Mouse (Mus musculus) heart, embryonic 10.5 days (tissue): ENCODE data around the gene Pm20d2. TPM values are rescaled to one million over a fixed set of nuclear protein-coding genes. Genes with fewer than 3 reads are reported as not detected.

Source experiments
- DNase-seq: peaks from one replicate; pipeline ENCODE4 v3.0.0-alpha.2; 2017; ENCODE audit warnings: low spot score
- H3K27ac ChIP-seq: fragments of 300-500 bp; sonication (generic); 2 replicates; pipeline ENCODE4 v1.5.1; 2016; ENCODE audit warnings: mild to moderate bottlenecking
- H3K27me3 ChIP-seq: fragments of 300-500 bp; sonication (generic); 2 replicates; pipeline ENCODE4 v1.6.1; 2016; ENCODE audit warnings: mild to moderate bottlenecking; ENCODE audit not compliant: poor library complexity, insufficient read depth, severe bottlenecking
- H3K36me3 ChIP-seq: fragments of 300-500 bp; sonication (generic); 2 replicates; pipeline ENCODE4 v1.6.1; 2016; ENCODE audit warnings: mild to moderate bottlenecking, moderate library complexity
- H3K4me1 ChIP-seq: fragments of 300-500 bp; sonication (generic); 2 replicates; pipeline ENCODE4 v1.6.1; 2016; ENCODE audit warnings: mild to moderate bottlenecking
- H3K4me3 ChIP-seq: fragments of 300-500 bp; sonication (generic); 2 replicates; pipeline ENCODE4 v1.5.1; 2016; ENCODE audit warnings: mild to moderate bottlenecking, moderate library complexity
- H3K9me3 ChIP-seq: fragments of 300-500 bp; sonication (generic); 2 replicates; pipeline ENCODE4 v1.6.1; 2016; ENCODE audit warnings: mild to moderate bottlenecking, moderate library complexity
- WGBS: fragments of 180-500 bp; shearing (Covaris S2); methylation state at CpG from one replicate; pipeline ENCODE4 v1.1.7; 2016; 5-methylcytosine and 5-hydroxymethylcytosine counted together
- polyA plus RNA-seq: library from polyadenylated mRNA; unstranded; fragments of >200 nt; fragmentation: Nextera tagmentation; extraction: Ambion mirVana; gene quantifications from 2 replicates; pipeline ENCODE4 v1.2.1, GENCODE M21; 2016

Pm20d2 gene
- polyA plus RNA-seq: 1.5 and 1.6 TPM in 2 replicates

DNA sequence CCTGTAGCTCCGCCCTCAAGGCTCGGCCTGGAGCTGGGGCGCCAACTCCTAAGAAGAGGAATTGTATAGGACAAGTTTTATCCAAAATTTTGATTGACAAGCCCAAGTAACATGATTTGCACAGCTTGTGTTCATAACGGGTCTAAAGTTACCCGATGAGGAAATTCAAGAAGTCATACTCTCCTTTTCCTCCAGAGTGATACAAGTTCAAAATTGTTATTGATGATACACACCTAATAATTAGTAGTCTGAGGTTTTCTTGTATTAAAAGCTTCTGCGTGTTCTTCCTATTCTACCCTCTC is at the start of gene Pm20d2:
Gene Pm20d2, minus strand, starts transcription at position 3 of the 302 bp plus-strand sequence.
- 14% methylated on average over 6 of the region's 6 CpGs for WGBS
- DNase-seq: no peak
- Histone ChIP-seq H3K4me3 (peak within 1 kb of the TSS; percentile 75), H3K27me3 (peaks cover 14% of the 10 kb centered on the region; the same call in 1 of the 2 replicates), H3K9me3 (no peaks in the 10 kb centered on the region), H3K36me3 (no peaks in the 10 kb centered on the region), H3K27ac (peak within 1 kb of the TSS; percentile 86), H3K4me1 (0 out of 2 replicates have a peak, but pooled peaks cover 3% of the 10 kb centered on the region)

DNA sequence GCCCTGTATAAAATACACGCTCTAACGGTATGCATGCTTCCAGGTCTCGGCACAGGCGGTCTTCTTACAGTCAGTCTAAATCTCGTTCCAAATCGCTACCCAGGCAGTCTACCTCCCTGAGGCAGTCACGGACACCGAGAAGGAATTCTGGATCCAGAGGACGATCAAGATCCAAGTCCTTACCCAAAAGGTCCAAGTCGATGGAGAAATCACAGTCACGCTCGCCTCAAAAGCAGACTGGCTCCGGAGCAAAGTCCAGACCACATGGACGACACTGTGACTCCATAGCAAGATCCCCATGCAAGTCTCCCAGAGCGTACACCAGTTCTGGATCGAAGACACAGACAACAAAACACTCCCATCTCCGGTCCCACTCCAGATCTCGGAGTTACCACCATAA is 41.3 kb upstream of the Pm20d2 start:
- H3K27me3 ChIP-seq: no peaks in the 10 kb centered on the region
- DNase-seq: no peak
- H3K36me3 ChIP-seq: no peaks in the 10 kb centered on the region
- H3K4me3 ChIP-seq: no peak overlapping the region
- H3K4me1 ChIP-seq: no peaks in the 10 kb centered on the region
- WGBS: 85% methylated on average over 18 of the region's 18 CpGs
- no peaks in the 10 kb centered on the region for H3K9me3 ChIP-seq
- no peak overlapping the region for H3K27ac ChIP-seq

DNA sequence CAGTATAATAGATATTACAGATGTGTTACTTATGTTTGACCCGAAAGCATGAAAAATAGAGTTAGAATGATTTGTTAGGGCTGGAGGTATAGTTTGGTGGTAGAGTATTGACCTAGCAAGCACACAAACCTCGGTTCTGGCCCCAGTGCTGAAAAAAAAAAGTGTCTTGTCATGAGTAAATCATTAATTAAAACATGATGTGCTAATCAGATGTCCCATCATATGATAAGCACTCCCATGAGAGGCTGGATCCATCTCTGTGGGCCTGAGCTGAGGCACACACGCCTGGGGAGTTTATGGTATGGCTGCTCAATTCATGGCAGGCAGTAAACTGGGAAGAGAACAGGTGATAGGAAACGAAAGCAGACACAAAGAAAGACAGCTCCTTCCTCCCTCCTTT is 40.1 kb upstream of the Pm20d2 start:
- no peaks in the 10 kb centered on the region for H3K4me1 ChIP-seq
- no peaks in the 10 kb centered on the region for H3K9me3 ChIP-seq
- H3K27ac ChIP-seq: no peak overlapping the region
- no peak for DNase-seq
- H3K4me3 ChIP-seq: no peak overlapping the region
- H3K36me3 ChIP-seq: no peaks in the 10 kb centered on the region
- 86% methylated on average over 4 of the region's 4 CpGs for WGBS
- no peaks in the 10 kb centered on the region for H3K27me3 ChIP-seq

DNA sequence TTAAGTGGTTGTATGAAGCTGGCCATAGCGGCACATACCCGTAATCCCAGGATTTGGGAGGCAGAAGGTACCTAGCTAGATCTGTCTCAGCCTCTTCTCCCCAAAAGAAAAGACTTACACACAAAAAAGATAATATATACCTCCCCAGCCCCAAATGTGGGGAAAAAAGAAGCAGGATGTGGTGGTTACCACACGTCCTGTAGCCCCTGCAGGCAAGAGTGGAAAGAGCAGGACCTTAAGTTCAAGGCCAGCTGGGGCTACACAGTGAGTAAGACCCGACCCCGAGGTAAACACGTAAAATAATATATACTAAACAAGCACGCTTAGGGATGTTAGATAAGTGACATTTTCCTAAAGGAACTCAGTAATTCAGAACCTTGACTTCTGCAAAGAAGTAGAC is 37.6 kb upstream of the Pm20d2 start:
- H3K36me3 ChIP-seq: no peaks in the 10 kb centered on the region
- H3K4me1 ChIP-seq: no peaks in the 10 kb centered on the region
- H3K9me3 ChIP-seq: no peaks in the 10 kb centered on the region
- H3K4me3 ChIP-seq: no peak overlapping the region
- no peaks in the 10 kb centered on the region for H3K27me3 ChIP-seq
- 86% methylated on average over 7 of the region's 7 CpGs for WGBS
- H3K27ac ChIP-seq: no peak overlapping the region
- DNase-seq: no peak

DNA sequence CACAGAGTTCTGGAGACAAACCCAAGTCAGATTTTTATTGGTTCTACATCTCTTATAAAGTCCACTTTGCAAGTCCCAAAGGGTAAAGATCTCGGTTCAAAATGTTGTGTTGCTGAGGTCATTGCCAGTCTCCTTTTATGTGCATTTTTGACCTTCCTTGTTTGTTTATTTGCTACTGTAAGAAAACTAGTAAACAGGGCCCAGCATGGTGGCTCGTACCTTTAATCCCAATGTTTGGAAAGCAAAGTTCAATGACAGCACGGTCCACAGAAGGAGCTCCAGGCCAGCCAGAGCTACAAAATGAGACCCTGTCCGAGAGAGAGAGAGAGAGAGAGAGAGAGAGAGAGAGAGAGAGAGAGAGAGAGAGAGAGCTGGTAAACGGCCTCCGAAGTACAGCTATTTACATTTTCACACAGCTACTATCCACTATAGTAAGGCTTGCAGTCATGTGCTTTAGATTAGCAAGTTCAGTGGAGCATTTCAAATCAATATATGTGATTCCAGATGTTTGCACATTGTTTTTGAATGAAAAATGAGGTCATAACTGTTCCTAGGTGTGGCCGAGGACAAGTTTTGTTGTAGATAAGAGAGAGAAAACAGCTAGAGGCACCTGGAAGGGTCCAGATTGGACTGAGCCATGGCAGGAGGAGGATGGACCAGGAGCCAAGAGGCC is 34.6 kb upstream of the Pm20d2 start:
- Histone ChIP-seq H3K27ac (no peak overlapping the region), H3K4me1 (no peaks in the 10 kb centered on the region)
- WGBS: 69% methylated on average over 7 of the region's 7 CpGs

DNA sequence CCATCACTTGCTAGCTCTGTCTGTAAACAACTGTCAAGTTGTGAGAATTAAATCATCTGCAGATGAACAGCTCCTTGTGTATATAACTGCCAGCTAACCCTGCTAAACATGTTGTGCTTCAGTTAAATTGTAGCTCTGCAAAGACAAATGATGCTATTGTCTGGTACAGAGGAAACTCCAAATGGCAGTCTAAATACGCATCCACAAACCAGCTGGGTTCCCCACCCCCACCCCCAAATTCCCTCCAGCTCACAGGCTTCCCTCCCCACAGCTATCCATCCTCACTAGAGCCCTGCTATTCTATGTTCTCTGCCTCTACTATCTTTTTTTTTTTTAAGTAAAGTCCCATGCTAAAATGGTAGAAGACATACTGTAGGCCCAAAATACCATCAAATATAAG is 32.3 kb upstream of the Pm20d2 start:
- no peak overlapping the region for H3K4me3 ChIP-seq
- WGBS: 70% methylated on average over 1 of the region's 1 CpGs

More for the DNA sequence above, 34.6 kb upstream of the Pm20d2 start:
- no peaks in the 10 kb centered on the region for H3K27me3 ChIP-seq
- no peaks in the 10 kb centered on the region for H3K9me3 ChIP-seq
- no peak for DNase-seq
- H3K4me3 ChIP-seq: no peak overlapping the region
- no peaks in the 10 kb centered on the region for H3K36me3 ChIP-seq

DNA sequence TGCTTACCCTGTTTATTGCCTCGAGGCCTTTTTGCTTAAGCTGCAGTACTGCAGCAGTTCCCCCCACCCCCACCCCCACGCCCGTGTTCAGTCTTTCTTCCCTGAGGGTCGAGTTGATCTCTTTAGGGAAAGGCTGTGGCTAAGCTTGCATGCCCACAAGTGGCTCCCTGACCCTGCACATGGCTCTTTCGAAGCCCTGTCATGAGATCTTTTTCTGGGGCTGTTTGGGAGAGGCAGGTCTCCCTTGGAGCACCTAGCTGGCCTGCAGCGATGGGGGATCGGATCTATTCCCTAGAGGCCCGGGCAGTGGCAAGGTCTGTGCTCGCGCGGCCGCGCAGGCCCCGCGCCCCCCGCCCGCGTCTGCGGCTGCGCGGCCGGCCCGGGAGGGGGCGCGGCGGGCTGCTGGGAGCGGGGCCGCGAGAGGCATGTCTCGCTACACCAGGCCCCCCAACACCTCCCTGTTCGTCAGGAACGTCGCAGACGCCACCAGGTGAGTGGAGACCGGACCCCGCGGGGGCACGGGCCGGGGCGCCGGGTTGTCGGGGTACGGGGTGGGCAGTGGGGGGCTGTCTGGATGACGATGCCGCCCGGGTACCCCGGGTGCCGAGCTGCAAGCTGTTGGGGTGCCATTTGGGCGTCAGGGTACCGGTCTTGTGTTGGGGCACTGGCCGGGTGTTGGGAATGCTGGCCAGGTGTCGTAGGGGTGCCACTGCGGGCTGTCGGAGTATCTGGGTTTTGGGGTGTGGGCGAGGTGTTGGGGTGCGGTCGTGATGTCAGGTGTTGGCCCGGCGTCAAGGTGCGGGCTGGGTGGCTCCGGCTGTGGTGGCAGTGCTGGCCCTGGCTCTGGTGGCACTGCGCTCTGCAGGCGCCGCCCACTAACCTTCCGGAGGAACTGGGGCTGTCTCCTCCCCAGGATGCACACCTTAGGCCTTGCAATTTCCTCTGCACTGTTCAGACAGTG is 19.6 kb upstream of the Pm20d2 start, which contains the start of gene Srsf12:
Gene Srsf12, plus strand, starts transcription at position 111 of the 961 bp plus-strand sequence.
- Histone ChIP-seq H3K36me3 (no peaks in the 10 kb centered on the region), H3K4me1 (peaks cover 13% of the 10 kb centered on the region), H3K27me3 (0 out of 2 replicates have a peak, but pooled peaks cover 3% of the 10 kb centered on the region), H3K27ac (peak within 1 kb of the TSS; percentile 77), H3K4me3 (peak within 1 kb of the TSS; percentile 85), H3K9me3 (no peaks in the 10 kb centered on the region)
- 3% methylated on average over 64 of the region's 65 CpGs for whole genome bisulfite sequencing
- peak; percentile 75 for DNase-seq

More for the DNA sequence above, 32.3 kb upstream of the Pm20d2 start:
- Histone ChIP-seq H3K27ac (no peak overlapping the region), H3K27me3 (no peaks in the 10 kb centered on the region), H3K9me3 (no peaks in the 10 kb centered on the region), H3K36me3 (no peaks in the 10 kb centered on the region), H3K4me1 (no peaks in the 10 kb centered on the region)
- DNase-seq: no peak

DNA sequence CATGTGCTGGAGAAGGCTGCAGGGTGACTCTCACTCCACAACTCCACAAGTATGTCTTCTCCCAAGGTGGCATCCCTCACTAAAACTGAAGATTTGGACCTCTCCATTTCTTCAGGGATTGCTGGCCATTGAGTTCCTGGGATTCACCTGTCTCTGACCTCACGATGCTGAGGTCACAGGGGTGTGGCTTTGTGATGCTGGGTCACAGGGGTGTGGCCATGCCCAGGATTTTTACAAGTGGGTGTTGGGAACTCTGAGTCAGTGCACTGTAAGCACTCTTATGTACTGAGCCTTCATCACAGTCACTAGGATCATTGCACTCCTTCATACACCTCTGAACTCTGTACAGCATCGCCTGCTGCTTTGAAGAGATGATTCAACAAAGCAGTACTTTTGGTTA is 18.0 kb upstream of the Pm20d2 start:
- Histone ChIP-seq H3K4me1 (peaks cover 13% of the 10 kb centered on the region), H3K9me3 (no peaks in the 10 kb centered on the region), H3K27me3 (0 out of 2 replicates have a peak, but pooled peaks cover 3% of the 10 kb centered on the region), H3K4me3 (no peak overlapping the region), H3K27ac (no peak overlapping the region), H3K36me3 (no peaks in the 10 kb centered on the region)
- DNase-seq: no peak
- WGBS: 72% methylated on average over 2 of the region's 2 CpGs

DNA sequence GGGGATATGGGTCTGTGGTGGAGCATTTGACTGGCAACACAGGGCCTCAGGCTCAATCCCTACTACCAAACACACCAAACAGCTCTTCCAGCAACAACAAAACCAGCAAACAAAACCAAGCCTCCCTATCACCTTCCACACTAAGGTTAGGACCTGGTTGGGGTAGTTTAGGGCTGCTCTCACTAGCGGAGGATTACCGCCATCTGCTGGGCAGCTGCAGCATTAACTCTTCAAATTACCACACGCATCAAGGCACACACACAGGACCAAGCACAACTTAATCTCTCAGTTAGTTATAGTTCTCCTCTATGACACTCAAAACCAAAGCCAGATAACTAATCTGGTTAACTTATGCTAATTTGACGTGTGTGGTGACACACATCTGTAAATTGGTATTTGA is 15.1 kb upstream of the Pm20d2 start:
- H3K4me1 ChIP-seq: peaks cover 13% of the 10 kb centered on the region
- no peaks in the 10 kb centered on the region for H3K36me3 ChIP-seq
- H3K27me3 ChIP-seq: 0 out of 2 replicates have a peak, but pooled peaks cover 3% of the 10 kb centered on the region
- peak; percentile 80 for DNase-seq
- H3K4me3 ChIP-seq: no peak overlapping the region
- WGBS: 6% methylated on average over 4 of the region's 4 CpGs
- no peak overlapping the region for H3K27ac ChIP-seq
- no peaks in the 10 kb centered on the region for H3K9me3 ChIP-seq

DNA sequence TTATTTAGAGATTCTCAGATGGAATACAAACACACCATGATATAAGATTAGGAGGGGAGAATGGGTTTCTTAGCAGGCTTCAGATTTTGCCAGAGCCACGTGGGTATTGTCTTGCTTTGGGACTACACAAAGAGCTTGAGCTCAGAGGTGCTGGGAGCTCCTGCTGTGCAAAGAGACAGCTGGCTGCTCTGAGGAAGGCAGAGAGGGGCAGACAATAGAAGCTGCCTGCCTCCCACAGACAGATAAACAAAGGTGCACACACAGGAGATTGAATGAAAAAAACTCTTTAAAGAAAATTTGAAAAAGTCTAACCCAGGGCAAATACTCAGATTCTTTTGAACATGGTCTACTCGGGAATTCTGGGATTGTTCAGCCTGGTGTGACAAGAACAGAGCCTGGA is 8.6 kb upstream of the Pm20d2 start:
- no peaks in the 10 kb centered on the region for H3K4me1 ChIP-seq
- DNase-seq: peak; percentile 39
- H3K27me3 ChIP-seq: no peaks in the 10 kb centered on the region
- H3K36me3 ChIP-seq: no peaks in the 10 kb centered on the region
- no peak overlapping the region for H3K27ac ChIP-seq
- no peak overlapping the region for H3K4me3 ChIP-seq
- no peaks in the 10 kb centered on the region for H3K9me3 ChIP-seq
- 20% methylated on average over 2 of the region's 2 CpGs for WGBS

DNA sequence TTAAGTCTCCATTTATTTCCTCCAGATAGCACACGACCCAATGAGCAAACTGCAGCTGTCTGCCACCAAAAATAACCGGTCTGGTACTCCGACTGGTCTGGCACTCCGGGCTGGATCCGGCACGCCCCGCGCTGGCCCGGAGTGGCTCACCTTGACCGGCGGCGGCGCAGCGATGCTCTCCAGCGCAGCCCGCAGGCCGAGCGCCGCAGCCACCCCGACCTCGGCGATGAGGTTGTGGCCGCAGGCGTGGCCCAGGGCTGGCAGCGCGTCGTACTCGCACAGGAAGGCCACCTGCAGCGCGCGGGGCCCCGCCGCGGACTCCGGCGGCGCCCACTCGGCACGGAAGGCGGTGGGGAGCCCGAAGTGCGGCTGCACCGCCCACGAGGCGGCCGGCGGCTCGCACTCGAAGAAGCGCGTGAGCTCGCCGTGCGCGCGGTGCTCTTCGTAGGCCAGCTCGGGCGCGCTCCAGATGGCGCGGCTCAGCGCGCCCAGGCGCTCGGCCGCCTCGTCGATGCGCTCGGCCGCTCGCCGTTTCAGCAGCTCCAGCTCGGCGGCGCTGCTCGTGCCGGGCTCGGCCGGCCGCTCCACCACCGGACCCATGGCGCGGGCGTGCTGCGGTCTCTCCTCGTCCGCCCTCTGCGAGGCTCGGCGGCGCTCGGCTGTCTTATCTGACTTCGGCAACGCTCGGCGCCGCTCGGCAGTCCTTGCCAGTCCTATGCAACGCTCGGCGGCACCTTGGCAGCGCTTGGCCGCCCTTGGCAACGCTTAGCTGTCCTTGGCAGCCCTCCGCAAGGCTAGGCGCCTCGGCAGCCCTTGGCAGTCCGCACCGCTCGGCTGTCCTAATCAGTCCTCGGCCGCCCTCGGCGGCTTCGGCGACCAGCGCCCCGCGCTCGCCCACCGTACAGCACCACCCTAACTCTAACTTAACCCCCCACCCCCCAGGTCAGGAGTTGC is 479 bp downstream of the Pm20d2 start:
- Histone ChIP-seq H3K36me3 (no peaks in the 10 kb centered on the region), H3K27me3 (peaks cover 14% of the 10 kb centered on the region; the same call in 1 of the 2 replicates), H3K4me3 (peak overlapping the region; percentile 75), H3K9me3 (no peaks in the 10 kb centered on the region), H3K27ac (peak overlapping the region; percentile 86), H3K4me1 (0 out of 2 replicates have a peak, but pooled peaks cover 3% of the 10 kb centered on the region)
- 1% methylated on average over 123 of the region's 123 CpGs for WGBS
- DNase-seq: peak; percentile 89

DNA sequence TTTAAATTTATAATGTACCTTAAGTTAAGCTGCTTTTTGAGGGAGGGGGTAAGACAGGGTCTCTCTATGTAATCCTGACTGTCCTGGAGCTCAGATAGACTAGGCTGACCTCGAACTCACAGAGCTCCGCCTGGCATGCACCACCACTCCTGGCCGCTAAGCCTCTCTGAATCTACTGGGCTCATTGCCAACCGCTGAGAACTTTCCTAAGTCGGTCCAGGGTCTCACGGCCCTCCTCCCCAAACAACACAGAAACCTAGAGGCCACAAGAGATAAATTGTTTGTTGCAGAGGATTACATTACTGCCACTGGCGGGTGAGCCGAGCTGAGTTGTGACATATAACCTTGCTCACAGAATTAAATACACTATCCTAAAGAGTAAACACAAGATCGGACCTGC is 1.4 kb downstream of the Pm20d2 start:
- no peak for DNase-seq
- Histone ChIP-seq H3K4me1 (0 out of 2 replicates have a peak, but pooled peaks cover 3% of the 10 kb centered on the region), H3K9me3 (no peaks in the 10 kb centered on the region), H3K27ac (no peak overlapping the region), H3K27me3 (peaks cover 14% of the 10 kb centered on the region; the same call in 1 of the 2 replicates), H3K4me3 (peak overlapping the region; percentile 75), H3K36me3 (0 out of 2 replicates have a peak, but pooled peaks cover 4% of the 10 kb centered on the region)
- 19% methylated on average over 9 of the region's 9 CpGs for WGBS
